Mouse (Mus musculus) heart, adult 2 months (tissue): ENCODE data around the gene Gm42791.

Source experiments
- CTCF ChIP-seq: fragments of 200-600 bp; IDR thresholded peaks from 2 replicates; pipeline ENCODE4 v1.8.1; 2022; ENCODE audit warnings: antibody characterized with exemption, mild to moderate bottlenecking, moderate library complexity
- EP300 ChIP-seq: fragments of 200-500 bp; IDR thresholded peaks from 2 replicates; pipeline ENCODE4 v1.6.1; 2011; ENCODE audit warnings: low read depth, low read length, control low read depth; ENCODE audit not compliant: insufficient read depth
- POLR2A ChIP-seq: fragments of 200-500 bp; IDR thresholded peaks from 2 replicates; pipeline ENCODE4 v1.6.1; 2011; ENCODE audit warnings: mild to moderate bottlenecking, low read depth, low read length, control low read depth; ENCODE audit not compliant: insufficient read depth

GRCm38 (mm10) chr5:148873116-148873515 lies 121.8 kb downstream of the Gm42791 start:
- no peak for TF ChIP-seq CTCF
- TF ChIP-seq POLR2A, result no peak
- no peak for TF ChIP-seq EP300
